Mouse (Mus musculus) T-cell, adult 66 days (primary cell): ENCODE data around the gene Mcat. TPM values are rescaled to one million over a fixed set of nuclear protein-coding genes. Genes with fewer than 3 reads are reported as not detected.

Experiments used
- total RNA-seq, 2 experiments: library from RNA; stranded (reverse); gene quantifications; 3 replicates in 1 of 2; 4 replicates in 1 of 2; pipeline ENCODE4 v1.2.4; 2023

Gene Mcat
- total RNA-seq, result 10 to 100 TPM; 17.6 to 17.9 TPM

GRCm38 (mm10) chr15:83563327-83563856, at the start of gene Mcat, which contains the start of gene Tspo:
Gene Mcat (minus strand): TSS chr15:83563787.
Gene Tspo (plus strand): TSS chr15:83563592.

GRCm38 (mm10) chr15:83594513-83595363, 31.2 kb upstream of the Mcat start, which contains the start of gene Ttll12:
Gene Ttll12 (minus strand): TSS chr15:83595157.

GRCm38 (mm10) chr15:83526424-83527091, 37.0 kb downstream of the Mcat start, which contains the start of gene Bik:
Gene Bik (plus strand): TSS chr15:83526862.

GRCm38 (mm10) chr15:83510805-83511405, 52.7 kb downstream of the Mcat start, which contains the start of gene Ttll1:
Gene Ttll1 (minus strand): TSS chr15:83510893.

Other genes with a start within 250 kb of the Mcat start
- gene Arfgap3, start 213.5 kb downstream of the Mcat start, total RNA-seq, result 1 to 10 TPM; 6.6 to 7.7 TPM
- 10 to 100 TPM; 28.9 to 37.0 TPM for gene Pacsin2, start 99.2 kb downstream of the Mcat start, total RNA-seq
- gene Ttll1, start 52.9 kb downstream of the Mcat start, total RNA-seq, result 1 to 10 TPM; 7.6 to 8.0 TPM
- gene Bik, start 36.9 kb downstream of the Mcat start, total RNA-seq, result 1 to 10 TPM; 4.3 to 5.7 TPM
- 100 to 1,000 TPM; 119 to 122 TPM for gene Tspo, start 195 bp downstream of the Mcat start, total RNA-seq
- gene Ttll12, start 31.4 kb upstream of the Mcat start, total RNA-seq, result 10 to 100 TPM; 25.6 to 27.9 TPM
- not detected for gene Scube1, start 161.2 kb upstream of the Mcat start, total RNA-seq
- gene Mpped1, start 215.7 kb upstream of the Mcat start, total RNA-seq, result not detected